ENCODE assay signal across 8 mouse cellular contexts in the genomic region with DNA sequence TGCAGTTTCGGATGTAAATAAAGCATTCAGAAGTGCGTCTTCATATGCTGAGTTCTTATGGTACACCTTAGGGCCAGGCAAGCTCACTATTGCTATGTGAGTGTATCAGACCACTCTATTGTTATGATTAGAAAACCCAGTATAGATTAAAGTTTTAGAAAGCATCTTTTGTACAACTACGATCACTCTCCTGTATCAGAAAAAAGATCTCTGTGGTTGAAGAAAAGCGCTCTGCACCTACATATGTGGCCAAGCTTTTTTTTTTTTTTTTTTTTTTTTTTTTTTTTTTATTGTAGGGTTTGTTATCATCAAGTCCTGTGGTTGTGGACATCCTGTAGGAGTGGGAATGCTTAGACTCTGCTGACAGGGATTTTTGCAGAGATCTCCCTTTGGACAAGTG. TPM values are rescaled to one million over a fixed set of nuclear protein-coding genes. Genes with fewer than 3 reads are reported as not detected.
DNase-seq lines count a peak whose midpoint lies in the region; ATAC-seq and TF ChIP-seq lines count a peak whose summit lies in the region.

No protein-coding gene starts in this region.

- no peak for ATAC-seq in kidney, embryonic 14.5 days (ENCODE audit: low FRiP score, low TSS enrichment)
- no peak for ATAC-seq in hindbrain, embryonic 15.5 days (ENCODE audit: low FRiP score, low read depth)
- no peak for ATAC-seq in midbrain, postnatal 0 days (ENCODE audit: low FRiP score)
- ATAC-seq in erythroid progenitor cell, adult 5-6 weeks (replicated peaks; ENCODE audit: low FRiP score, poor library complexity, severe bottlenecking) = no peak

- TF ChIP-seq CTCF in midbrain, postnatal 0 days (IDR thresholded peaks at IDR 0.05) = no peak

- DNase-seq in kidney, postnatal 10 days = no peak
- peak; percentile 22 for DNase-seq in adipocyte (ENCODE audit: low spot score)
- no peak for DNase-seq in midbrain, postnatal 0 days (ENCODE audit: low spot score)
- DNase-seq in natural killer cell, adult 2 months (ENCODE audit: low spot score in 2 of 2) = no peak
- no peak for DNase-seq in ovary, postnatal 10 days (ENCODE audit: low spot score)

- WGBS in kidney, embryonic 14.5 days = 60% methylated on average over 4 of the region's 4 CpGs
- 54% methylated on average over 4 of the region's 4 CpGs for WGBS in hindbrain, embryonic 15.5 days
- 42% methylated on average over 4 of the region's 4 CpGs for WGBS in midbrain, postnatal 0 days

- H3K27me3 ChIP-seq in kidney, embryonic 14.5 days (ENCODE audit: control insufficient read depth, insufficient read depth, low read length) = no peaks in the 10 kb centered on the region
- no peaks in the 10 kb centered on the region for H3K27me3 ChIP-seq in hindbrain, embryonic 15.5 days
- no peaks in the 10 kb centered on the region for H3K27me3 ChIP-seq in midbrain, postnatal 0 days (ENCODE audit: insufficient read depth, low read length)

- peak overlapping the region; percentile 64; the same call in 1 of the 2 replicates for H3K9ac ChIP-seq in kidney, embryonic 14.5 days (ENCODE audit: low read depth, low read length)
- H3K9ac ChIP-seq in hindbrain, embryonic 15.5 days = peak overlapping the region; percentile 87; the same call in 1 of the 2 replicates
- no peak overlapping the region for H3K9ac ChIP-seq in midbrain, postnatal 0 days (replicated peaks; ENCODE audit: low read length, poor library complexity, severe bottlenecking)

- no peak overlapping the region for H3K27ac ChIP-seq in kidney, embryonic 14.5 days (ENCODE audit: low read depth, low read length)
- H3K27ac ChIP-seq in hindbrain, embryonic 15.5 days (replicated peaks) = no peak overlapping the region
- no peak overlapping the region for H3K27ac ChIP-seq in midbrain, postnatal 0 days (ENCODE audit: low read depth, low read length)

- peaks cover 7% of the 10 kb centered on the region; the same call in 1 of the 2 replicates for H3K4me1 ChIP-seq in kidney, embryonic 14.5 days (ENCODE audit: control insufficient read depth, insufficient read depth, low read length)
- peaks cover 32% of the 10 kb centered on the region for H3K4me1 ChIP-seq in hindbrain, embryonic 15.5 days (replicated peaks)
- no peaks in the 10 kb centered on the region; the same call in 1 of the 2 replicates for H3K4me1 ChIP-seq in midbrain, postnatal 0 days (ENCODE audit: insufficient read depth, low read length)

- peak overlapping the region; percentile 44 for H3K4me2 ChIP-seq in kidney, embryonic 14.5 days (replicated peaks; ENCODE audit: low read depth, low read length)
- H3K4me2 ChIP-seq in hindbrain, embryonic 15.5 days = peak overlapping the region; percentile 62
- H3K4me2 ChIP-seq in midbrain, postnatal 0 days (ENCODE audit: low read depth, low read length, poor library complexity, severe bottlenecking) = peak overlapping the region; percentile 53

- H3K4me3 ChIP-seq in kidney, embryonic 14.5 days (ENCODE audit: low read length) = peak overlapping the region; percentile 57
- peak overlapping the region; percentile 58 for H3K4me3 ChIP-seq in hindbrain, embryonic 15.5 days
- H3K4me3 ChIP-seq in midbrain, postnatal 0 days (ENCODE audit: low read depth, low read length) = peak overlapping the region; percentile 67

- H3K9me3 ChIP-seq in kidney, embryonic 14.5 days (ENCODE audit: control insufficient read depth, low read length) = no peaks in the 10 kb centered on the region
- H3K9me3 ChIP-seq in hindbrain, embryonic 15.5 days = peaks cover under 1% of the 10 kb centered on the region; the same call in 1 of the 2 replicates
- H3K9me3 ChIP-seq in midbrain, postnatal 0 days (ENCODE audit: low read length) = no peaks in the 10 kb centered on the region

- H3K36me3 ChIP-seq in kidney, embryonic 14.5 days (ENCODE audit: control insufficient read depth, insufficient read depth, low read length) = no peaks in the 10 kb centered on the region
- H3K36me3 ChIP-seq in hindbrain, embryonic 15.5 days = peaks cover 11% of the 10 kb centered on the region
- no peaks in the 10 kb centered on the region for H3K36me3 ChIP-seq in midbrain, postnatal 0 days (ENCODE audit: insufficient read depth, low read length)

RNA-seq across cellular contexts. Expression of gene Zfp943, which starts 0.9 kb away (rescaled TPM):
- 17.7 TPM in 2 replicates for polyA plus RNA-seq in kidney, embryonic 14.5 days (2014; fragmentation: Nextera tagmentation; extraction: Ambion mirVana)
- 16.8 and 17.1 TPM in 2 replicates for polyA plus RNA-seq in hindbrain, embryonic 15.5 days (2015; fragmentation: Nextera tagmentation; extraction: Ambion mirVana)
- total RNA-seq in midbrain, postnatal 0 days (2014; rRNA removed) = 14.5 and 19.8 TPM in 2 replicates
- polyA plus RNA-seq in midbrain, postnatal 0 days (2015; fragmentation: Nextera tagmentation; extraction: Ambion mirVana) = 12.7 TPM in 2 replicates
- 18.7 and 37.7 TPM in 2 replicates for total RNA-seq in erythroid progenitor cell, adult 5-6 weeks (2015; ENCODE audit: low replicate concordance)
- total RNA-seq in erythroid progenitor cell, adult 5-6 weeks (2017; ENCODE audit: low replicate concordance) = 19.9 and 21.3 TPM in 2 replicates

RNA-seq across cellular contexts. Expression of gene Zfp942, which starts 1.0 kb away (rescaled TPM):
- 23.4 and 23.7 TPM in 2 replicates for polyA plus RNA-seq in kidney, embryonic 14.5 days (2014; fragmentation: Nextera tagmentation; extraction: Ambion mirVana)
- polyA plus RNA-seq in hindbrain, embryonic 15.5 days (2015; fragmentation: Nextera tagmentation; extraction: Ambion mirVana) = 19.0 and 20.3 TPM in 2 replicates
- 11.0 and 12.0 TPM in 2 replicates for total RNA-seq in midbrain, postnatal 0 days (2014; rRNA removed)
- polyA plus RNA-seq in midbrain, postnatal 0 days (2015; fragmentation: Nextera tagmentation; extraction: Ambion mirVana) = 10.4 and 11.1 TPM in 2 replicates
- total RNA-seq in erythroid progenitor cell, adult 5-6 weeks (2015; ENCODE audit: low replicate concordance) = 15.1 and 25.6 TPM in 2 replicates
- 10.7 and 12.1 TPM in 2 replicates for total RNA-seq in erythroid progenitor cell, adult 5-6 weeks (2017; ENCODE audit: low replicate concordance)

RNA-seq across cellular contexts. Expression of gene Zfp995, which starts 53.6 kb away (rescaled TPM):
- 9.5 and 11.4 TPM in 2 replicates for polyA plus RNA-seq in kidney, embryonic 14.5 days (2014; fragmentation: Nextera tagmentation; extraction: Ambion mirVana)
- polyA plus RNA-seq in hindbrain, embryonic 15.5 days (2015; fragmentation: Nextera tagmentation; extraction: Ambion mirVana) = 7.8 and 9.0 TPM in 2 replicates
- total RNA-seq in midbrain, postnatal 0 days (2014; rRNA removed) = 4.7 and 8.1 TPM in 2 replicates
- polyA plus RNA-seq in midbrain, postnatal 0 days (2015; fragmentation: Nextera tagmentation; extraction: Ambion mirVana) = 6.5 and 7.7 TPM in 2 replicates
- total RNA-seq in erythroid progenitor cell, adult 5-6 weeks (2015; ENCODE audit: low replicate concordance) = 1.4 and 5.4 TPM in 2 replicates
- 4.6 TPM in 1 of 2 replicates, not detected in the other for total RNA-seq in erythroid progenitor cell, adult 5-6 weeks (2017; ENCODE audit: low replicate concordance)
